Mouse (Mus musculus) myocyte (in vitro differentiated cells): ENCODE measurements around the gene Gga1. TPM values are rescaled to one million over a fixed set of nuclear protein-coding genes. Genes with fewer than 3 reads are reported as not detected.

ENCODE experiments used
- H3K27me3 ChIP-seq: one replicate; pipeline ENCODE4 v1.6.1; 2011; ENCODE audit not compliant: control insufficient read depth, insufficient read depth, insufficient read length
- H3K36me3 ChIP-seq: one replicate; pipeline ENCODE4 v1.6.1; 2011; ENCODE audit not compliant: control insufficient read depth, insufficient read depth
- H3K4me2 ChIP-seq: one replicate; pipeline ENCODE4 v1.6.1; 2011; ENCODE audit warnings: low read depth, control low read depth
- H3K4me3 ChIP-seq: one replicate; pipeline ENCODE4 v1.5.1; 2011; ENCODE audit warnings: mild to moderate bottlenecking, control low read depth, moderate library complexity
- H3K79me2 ChIP-seq: one replicate; pipeline ENCODE4 v1.6.1; 2011; ENCODE audit not compliant: control insufficient read depth, insufficient read depth
- H3ac ChIP-seq: one replicate; pipeline ENCODE4 v1.6.1; 2011; ENCODE audit not compliant: control insufficient read depth, insufficient read length
- CEBPB ChIP-seq: IDR thresholded peaks from 2 replicates; pipeline ENCODE4 v1.6.1; 2011; ENCODE audit warnings: mild to moderate bottlenecking, moderate library complexity; ENCODE audit not compliant: poor library complexity, insufficient read depth, severe bottlenecking
- E2F4 ChIP-seq: IDR thresholded peaks from one replicate; pipeline ENCODE4 v1.6.1; 2011; ENCODE audit warnings: mild to moderate bottlenecking, control low read depth, moderate library complexity; ENCODE audit not compliant: insufficient read depth
- MAX ChIP-seq: IDR thresholded peaks from one replicate; pipeline ENCODE4 v1.6.1; 2011; ENCODE audit warnings: low read depth, mild to moderate bottlenecking, control low read depth
- MYOD1 ChIP-seq, 3 experiments: IDR thresholded peaks; one replicate each; pipeline ENCODE4 v1.6.1; 2011; ENCODE audit warnings: control low read depth in 2 of 3, low read depth in 2 of 3, mild to moderate bottlenecking in 2 of 3, moderate library complexity in 1 of 3; ENCODE audit not compliant: insufficient read length in 2 of 3, control insufficient read depth in 1 of 3
- MYOG ChIP-seq, 3 experiments: IDR thresholded peaks; one replicate each; pipeline ENCODE4 v1.6.1; 2011; ENCODE audit warnings: control low read depth in 2 of 3, low read depth in 2 of 3, mild to moderate bottlenecking in 2 of 3; ENCODE audit not compliant: insufficient read length in 2 of 3, control insufficient read depth in 1 of 3, insufficient read depth in 1 of 3
- POLR2A ChIP-seq: IDR thresholded peaks from one replicate; pipeline ENCODE4 v1.6.1; 2011; ENCODE audit warnings: low read depth, mild to moderate bottlenecking, control low read depth, moderate library complexity; ENCODE audit not compliant: insufficient read length
- POLR2AphosphoS2 ChIP-seq: IDR thresholded peaks from one replicate; pipeline ENCODE4 v1.6.1; 2011; ENCODE audit warnings: low read depth, control low read depth; ENCODE audit not compliant: insufficient read length
- REST ChIP-seq: IDR thresholded peaks from one replicate; pipeline ENCODE4 v1.6.1; 2011; ENCODE audit warnings: mild to moderate bottlenecking, control low read depth, moderate library complexity; ENCODE audit not compliant: insufficient read depth, insufficient read length
- SRF ChIP-seq: IDR thresholded peaks from one replicate; pipeline ENCODE4 v1.6.1; 2011; ENCODE audit warnings: low read depth; ENCODE audit not compliant: control insufficient read depth, insufficient read length
- TCF12 ChIP-seq: IDR thresholded peaks from one replicate; pipeline ENCODE4 v1.6.1; 2011; ENCODE audit warnings: mild to moderate bottlenecking, control low read depth; ENCODE audit not compliant: poor library complexity, insufficient read depth, severe bottlenecking
- TCF3 ChIP-seq: IDR thresholded peaks from one replicate; pipeline ENCODE4 v1.6.1; 2011; ENCODE audit warnings: low read depth, control low read depth; ENCODE audit not compliant: insufficient read length
- USF1 ChIP-seq: IDR thresholded peaks from one replicate; pipeline ENCODE4 v1.6.1; 2011; ENCODE audit warnings: low read depth, mild to moderate bottlenecking, control low read depth, moderate library complexity
- polyA plus RNA-seq: library from polyadenylated mRNA; unstranded; fragments of >200 nt; fragmentation: generic; extraction: Trizol; gene quantifications from one replicate; pipeline ENCODE4 v1.2.1, GENCODE M21; 2012; ENCODE audit warnings: missing spikeins

Gene Gga1
- polyA plus RNA-seq, 1 experiment = 89.3 TPM

DNA sequence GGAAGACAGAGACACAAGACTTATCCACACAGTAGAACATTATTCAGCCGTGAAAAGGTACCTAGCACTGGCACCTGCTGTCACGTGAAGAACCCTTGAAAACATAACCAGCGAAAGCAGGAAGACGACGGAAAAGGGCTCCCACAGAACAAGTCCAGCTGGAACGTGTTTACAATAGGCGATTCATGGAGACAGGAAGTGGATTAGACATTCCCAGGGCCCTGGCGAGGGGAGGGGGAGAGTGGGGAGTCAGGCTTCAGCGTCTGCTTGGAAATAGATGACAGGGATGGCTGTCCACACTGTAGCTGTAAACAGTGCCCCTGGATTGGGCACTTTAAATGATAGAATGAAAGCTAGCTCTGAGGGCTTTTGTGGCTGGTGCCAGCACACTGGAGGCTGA is 8.6 kb upstream of the Gga1 start:
- Histone ChIP-seq H3K4me3 (no peak overlapping the region), H3K79me2 (no peaks in the 10 kb centered on the region), H3K27me3 (no peaks in the 10 kb centered on the region), H3ac (no peak overlapping the region), H3K36me3 (no peaks in the 10 kb centered on the region), H3K4me2 (peak overlapping the region; percentile 39)
- no peak for TF ChIP-seq MYOG (IDR thresholded peaks at IDR 0.05; ENCODE audit: control insufficient read depth in 1 of 3, insufficient read depth in 1 of 3, insufficient read length in 2 of 3, low read depth in 2 of 3)
- TF ChIP-seq POLR2A = no peak
- no peak for TF ChIP-seq USF1
- no peak for TF ChIP-seq REST
- TF ChIP-seq CEBPB = no peak
- no peak for TF ChIP-seq E2F4
- TF ChIP-seq TCF12 = no peak
- TF ChIP-seq TCF3 = no peak
- TF ChIP-seq SRF = no peak
- TF ChIP-seq POLR2AphosphoS2 = no peak
- TF ChIP-seq MAX = no peak
- TF ChIP-seq MYOD1 (IDR thresholded peaks at IDR 0.05; ENCODE audit: control insufficient read depth in 1 of 3, insufficient read length in 2 of 3, low read depth in 2 of 3) = no peak

DNA sequence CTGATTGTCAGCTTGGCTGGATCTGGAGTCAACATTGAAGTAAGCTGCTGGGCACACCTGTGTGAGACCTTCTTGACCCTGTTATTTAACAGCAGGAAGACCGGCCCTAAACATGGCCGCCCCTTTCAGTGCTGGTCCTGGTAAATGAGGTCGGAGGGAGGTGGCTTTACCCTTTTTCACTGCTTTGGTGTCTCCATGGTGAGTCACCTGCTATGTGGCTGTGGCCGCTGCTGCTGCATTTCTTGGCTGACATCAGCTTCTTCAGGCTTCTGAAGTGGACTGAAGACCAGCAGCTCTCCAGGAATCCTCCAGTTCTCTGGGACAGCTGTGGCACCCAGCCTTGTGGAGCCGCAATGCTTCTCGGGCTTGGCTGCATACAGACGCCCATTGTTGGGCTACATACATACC is 8.2 kb upstream of the Gga1 start:
- Histone ChIP-seq H3K27me3 (no peaks in the 10 kb centered on the region), H3K79me2 (no peaks in the 10 kb centered on the region), H3K36me3 (no peaks in the 10 kb centered on the region), H3K4me2 (peak overlapping the region; percentile 39), H3K4me3 (no peak overlapping the region), H3ac (no peak overlapping the region)
- TF ChIP-seq MYOG (IDR thresholded peaks at IDR 0.05; ENCODE audit: control insufficient read depth in 1 of 3, insufficient read depth in 1 of 3, insufficient read length in 2 of 3, low read depth in 2 of 3) = peak; percentile 35 to 83 (median 52)
- peak; percentile 1 for TF ChIP-seq TCF3
- peak; percentile 34 for TF ChIP-seq TCF12
- peak; percentile 9 to 74 (median 56) for TF ChIP-seq MYOD1 (IDR thresholded peaks at IDR 0.05; ENCODE audit: control insufficient read depth in 1 of 3, insufficient read length in 2 of 3, low read depth in 2 of 3)
- TF ChIP-seq POLR2A = no peak

DNA sequence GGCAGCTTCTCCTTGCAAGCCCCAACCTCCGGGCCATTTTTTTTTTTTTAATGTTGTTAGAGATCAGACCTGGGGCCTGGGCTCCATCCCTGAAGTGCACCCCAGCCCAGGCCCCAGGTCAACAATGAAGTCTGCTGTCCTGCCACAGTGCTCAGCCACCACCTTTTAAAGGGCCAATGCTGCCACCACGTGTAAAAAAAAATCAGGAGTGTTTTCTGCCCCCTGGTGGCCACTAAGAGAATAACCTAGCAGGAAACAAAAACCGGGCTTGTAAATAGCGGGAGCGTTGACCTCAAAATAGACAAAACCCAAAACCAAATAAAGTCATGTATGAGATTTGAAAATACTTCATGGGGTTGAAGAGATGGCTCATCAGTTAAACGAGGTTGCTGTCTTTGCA is 7.2 kb upstream of the Gga1 start:
- no peaks in the 10 kb centered on the region for H3K79me2 ChIP-seq
- H3K36me3 ChIP-seq = no peaks in the 10 kb centered on the region
- no peak overlapping the region for H3K4me3 ChIP-seq
- H3K4me2 ChIP-seq = no peak overlapping the region
- TF ChIP-seq E2F4 (no peak), MAX (peak; percentile 46), TCF3 (no peak), POLR2AphosphoS2 (no peak), MYOD1 (IDR thresholded peaks at IDR 0.05; ENCODE audit: control insufficient read depth in 1 of 3, insufficient read length in 2 of 3, low read depth in 2 of 3) (no peak), USF1 (no peak), TCF12 (no peak)
- no peak overlapping the region for H3ac ChIP-seq
- H3K27me3 ChIP-seq = no peaks in the 10 kb centered on the region

DNA sequence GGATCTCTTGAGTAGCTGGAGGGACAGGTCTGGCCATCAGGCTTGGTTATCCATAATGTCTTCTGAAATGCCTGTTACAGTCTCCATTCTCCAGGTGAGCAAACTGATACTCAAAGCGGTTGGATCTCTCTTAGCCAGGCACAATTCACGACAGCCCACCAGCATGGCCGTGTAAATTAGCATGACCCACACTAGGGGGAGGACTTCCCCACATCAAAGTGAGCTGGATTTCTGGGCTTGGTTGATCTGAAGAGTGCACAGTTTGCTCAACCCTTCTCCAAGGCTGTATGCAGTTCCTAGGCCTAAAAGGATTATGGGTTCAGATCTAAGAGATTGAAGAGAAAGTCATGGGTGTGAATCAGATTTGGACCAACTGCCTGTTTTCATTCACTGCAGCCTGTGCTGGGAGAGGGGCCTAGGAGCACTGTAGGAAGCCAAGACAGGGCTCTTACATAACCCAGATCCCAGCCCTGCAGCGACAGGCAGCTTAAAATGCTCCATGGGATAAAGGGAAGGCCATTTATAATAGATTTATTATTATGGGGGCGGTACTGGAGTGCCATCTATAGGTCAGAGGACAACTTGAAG is 4.9 kb upstream of the Gga1 start:
- TF ChIP-seq CEBPB (no peak), TCF12 (no peak)
- no peaks in the 10 kb centered on the region for H3K27me3 ChIP-seq

DNA sequence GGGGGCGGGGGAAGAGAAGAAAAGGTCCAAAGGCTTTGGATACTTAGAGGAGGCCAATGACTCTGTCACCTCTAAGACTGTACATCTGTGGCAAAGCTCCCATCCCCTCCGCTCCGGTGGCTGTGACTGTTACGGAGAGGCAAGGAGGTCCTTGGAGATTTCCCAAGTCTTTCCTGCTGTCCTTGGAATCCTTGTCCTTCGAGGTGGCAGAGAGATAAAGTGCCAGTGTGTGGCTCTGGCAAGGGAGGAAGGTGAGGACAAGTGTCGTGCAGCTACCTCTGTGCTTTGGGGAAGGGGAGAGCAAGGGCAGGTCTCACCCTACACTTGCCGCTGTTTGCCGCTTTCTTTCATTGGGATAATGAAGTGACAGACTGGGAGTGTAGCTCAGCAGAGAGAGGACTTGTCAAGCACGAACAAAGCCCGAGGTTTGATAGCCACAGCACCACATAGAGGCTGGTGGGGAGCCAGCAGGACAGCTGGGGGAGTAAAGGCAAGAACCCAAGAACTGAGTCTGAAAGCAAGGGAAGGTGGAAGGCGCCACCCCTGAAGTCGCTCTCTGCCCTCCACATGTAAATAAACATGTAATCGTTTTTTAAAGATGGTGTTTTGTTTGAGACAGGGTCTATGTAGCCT is 3.1 kb upstream of the Gga1 start:
- no peak overlapping the region for H3K4me3 ChIP-seq
- no peaks in the 10 kb centered on the region for H3K27me3 ChIP-seq
- no peaks in the 10 kb centered on the region for H3K36me3 ChIP-seq
- no peak for TF ChIP-seq TCF12
- no peak overlapping the region for H3K4me2 ChIP-seq
- peaks cover 9% of the 10 kb centered on the region for H3K79me2 ChIP-seq
- no peak overlapping the region for H3ac ChIP-seq

More for the DNA sequence above, 4.9 kb upstream of the Gga1 start:
- Histone ChIP-seq H3ac (no peak overlapping the region), H3K4me2 (no peak overlapping the region), H3K4me3 (no peak overlapping the region), H3K79me2 (no peaks in the 10 kb centered on the region), H3K36me3 (no peaks in the 10 kb centered on the region)
